22 mouse cellular contexts compared by ENCODE assay signal in genomic region chr13:84234019-84234418, GRCm38 (mm10).
"Had no signal": no experiment of that assay in that cellular context is flagged by ENCODE, and none has a peak within 500 bp of the region (broad histone marks: within the 10 kb centered on the region; RNA-seq: fewer than 3 reads in every experiment).

No protein-coding gene starts in this region.

- H3K27ac ChIP-seq: kidney, postnatal 0 days; limb, embryonic 12.5 days; limb, embryonic 15.5 days; liver, embryonic 14.5 days; lung, embryonic 15.5 days; midbrain, embryonic 10.5 days; neural tube, embryonic 12.5 days; neural tube, embryonic 15.5 days; stomach, embryonic 15.5 days had no signal

- H3K9ac ChIP-seq: limb, embryonic 12.5 days; limb, embryonic 15.5 days; liver, embryonic 14.5 days; lung, embryonic 15.5 days; neural tube, embryonic 12.5 days; neural tube, embryonic 15.5 days; stomach, embryonic 15.5 days had no signal

- H3K4me2 ChIP-seq: limb, embryonic 12.5 days; limb, embryonic 15.5 days; lung, embryonic 15.5 days; neural tube, embryonic 12.5 days; neural tube, embryonic 15.5 days; stomach, embryonic 15.5 days had no signal

- H3K4me1 ChIP-seq: limb, embryonic 12.5 days; limb, embryonic 15.5 days; lung, embryonic 15.5 days; midbrain, embryonic 10.5 days; neural tube, embryonic 12.5 days; neural tube, embryonic 15.5 days; stomach, embryonic 15.5 days had no signal

- DNase-seq: kidney, postnatal 25 days; layer of hippocampus, postnatal 36 days; left cerebral cortex, postnatal 4 days; lung, adult 18-20 months; lung, postnatal 10 days; lung, postnatal 36 days; midbrain, embryonic 14.5 days; right cerebral cortex, adult 18-20 months; right cerebral cortex, postnatal 14 days; right cerebral cortex, postnatal 4 days; spleen, adult 18-20 months; thymus, postnatal 25 days had no signal

- H3K36me3 ChIP-seq: stomach, embryonic 15.5 days had no signal

- H3K27me3 ChIP-seq: limb, embryonic 12.5 days; limb, embryonic 15.5 days; lung, embryonic 15.5 days; megakaryocyte, embryonic 14.5 days; neural tube, embryonic 12.5 days; neural tube, embryonic 15.5 days; stomach, embryonic 15.5 days had no signal

- H3K4me3 ChIP-seq: limb, embryonic 12.5 days; limb, embryonic 15.5 days; lung, embryonic 15.5 days; megakaryocyte, embryonic 14.5 days; midbrain, embryonic 10.5 days; neural tube, embryonic 12.5 days; neural tube, embryonic 15.5 days; stomach, embryonic 15.5 days had no signal
